Mouse (Mus musculus) liver, embryonic 14.5 days (tissue): ENCODE measurements around the gene Ing4. TPM values are rescaled to one million over a fixed set of nuclear protein-coding genes. Genes with fewer than 3 reads are reported as not detected.
A peak's percentile ranks its signal among the peaks of the same experiment; 100 is the strongest.
"Not testable (repeated sequence)": the region's sequence is repeated elsewhere in the genome, so short reads cannot be mapped to it uniquely, and the experiment has no call there.

ENCODE experiments used
- ATAC-seq: fragments of 200-750 bp; cut with Nextera tagmentation; 2 replicates; pipeline ENCODE4 v1.8.0; 2017; ENCODE audit warnings: moderate number of reproducible peaks, mild to moderate bottlenecking, moderate library complexity; ENCODE audit not compliant: insufficient read depth
- DNase-seq, 3 experiments: peaks; one replicate each; pipeline ENCODE4 v3.0.0-alpha.2; 2012 to 2013; ENCODE audit warnings: low read depth in 3 of 3, low spot score in 3 of 3
- H3K27ac ChIP-seq: fragments of 300-500 bp; sonication (generic); 2 replicates; pipeline ENCODE4 v1.5.1; 2014; ENCODE audit warnings: moderate library complexity, mild to moderate bottlenecking, control low read depth, inconsistent platforms
- H3K27me3 ChIP-seq: fragments of 300-500 bp; sonication (generic); 2 replicates; pipeline ENCODE4 v1.6.1; 2014; ENCODE audit warnings: mild to moderate bottlenecking, low read length, moderate library complexity; ENCODE audit not compliant: control insufficient read depth, insufficient read depth
- H3K36me3 ChIP-seq: fragments of 300-500 bp; sonication (generic); replicated peaks from 2 replicates; pipeline ENCODE4 v1.6.1; 2014; ENCODE audit warnings: low read depth; ENCODE audit not compliant: control insufficient read depth, insufficient read depth
- H3K4me1 ChIP-seq, 2 experiments: fragments of 200-500 bp in 1 of 2; fragments of 300-500 bp in 1 of 2; sonication (generic) in 1 of 2; replicated peaks; 2 replicates each; pipeline ENCODE4 v1.6.1; 2012 to 2014; ENCODE audit warnings: antibody characterized with exemption in 1 of 2, inconsistent platforms in 1 of 2, low read length in 1 of 2; ENCODE audit not compliant: control insufficient read depth in 2 of 2, insufficient read depth in 2 of 2
- H3K4me2 ChIP-seq: fragments of 300-500 bp; sonication (generic); 2 replicates; pipeline ENCODE4 v1.6.1; 2014; ENCODE audit warnings: low read depth, mild to moderate bottlenecking, control low read depth, moderate library complexity
- H3K4me3 ChIP-seq, 2 experiments: fragments of 200-500 bp in 1 of 2; fragments of 300-500 bp in 1 of 2; sonication (generic) in 1 of 2; 2 replicates each; pipeline ENCODE4 v1.5.1; 2012 to 2014; ENCODE audit warnings: low read depth in 2 of 2, low read length in 2 of 2, mild to moderate bottlenecking in 2 of 2, control low read depth in 1 of 2, inconsistent platforms in 1 of 2, moderate library complexity in 1 of 2; ENCODE audit not compliant: insufficient read depth in 1 of 2
- H3K9ac ChIP-seq: fragments of 300-500 bp; sonication (generic); replicated peaks from 2 replicates; pipeline ENCODE4 v1.6.1; 2014; ENCODE audit warnings: mild to moderate bottlenecking, control low read depth, moderate library complexity
- H3K9me3 ChIP-seq: fragments of 300-500 bp; sonication (generic); 2 replicates; pipeline ENCODE4 v1.6.1; 2016; ENCODE audit warnings: low read length, mixed read lengths; ENCODE audit not compliant: control insufficient read depth
- CTCF ChIP-seq: IDR thresholded peaks from 2 replicates; pipeline ENCODE4 v1.5.1; 2016; ENCODE audit warnings: antibody characterized with exemption, low read depth, control low read depth
- EP300 ChIP-seq: IDR thresholded peaks from 2 replicates; pipeline ENCODE4 v1.6.1; 2016; ENCODE audit warnings: antibody characterized with exemption, low read depth
- WGBS: fragments of 180-500 bp; shearing (Covaris S2); extraction: QIAGEN DNeasy Blood & Tissue Kit; methylation state at CpG from one replicate; pipeline ENCODE4 v1.1.7; 2014; ENCODE audit not compliant: insufficient replicate concordance; 5-methylcytosine and 5-hydroxymethylcytosine counted together
- polyA plus RNA-seq, 2 experiments: library from polyadenylated mRNA; depleted of rRNA in 1 of 2; stranded (reverse) in 1 of 2; unstranded in 1 of 2; fragments of >200 nt; fragmentation: Nextera tagmentation in 1 of 2; extraction: Ambion mirVana in 1 of 2; gene quantifications; 2 replicates each; pipeline versions ENCODE4 v1.2.1 to v1.2.3; 2012 to 2014

Gene Ing4
- polyA plus RNA-seq, 2 experiments, result 17.2 to 17.9 TPM

DNA sequence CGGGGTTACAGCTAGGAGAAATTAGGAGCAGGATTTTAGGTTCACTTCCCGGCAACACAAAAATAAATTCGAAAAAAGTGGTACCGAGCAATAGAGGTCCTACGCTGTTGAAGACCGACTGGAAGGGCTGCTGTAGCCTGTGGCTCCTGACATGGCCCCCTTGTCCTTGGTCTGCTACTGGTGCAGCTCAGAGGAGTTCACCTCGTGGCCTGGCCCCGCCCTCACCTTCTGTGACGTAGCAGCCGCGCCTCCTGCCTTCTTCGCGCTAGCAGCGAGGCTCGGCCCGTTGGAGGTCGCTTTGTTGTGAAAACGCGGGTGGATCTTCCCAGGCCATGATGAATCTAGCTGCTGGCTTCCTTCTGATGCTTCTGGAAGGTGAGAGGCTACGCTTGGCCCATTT is 10.1 kb downstream of the Ing4 start, which contains the start of gene Acrbp:
Gene Acrbp, plus strand, starts transcription at position 12 of the 400 bp plus-strand sequence.
- ATAC-seq (peak; percentile 24; the same call in 1 of the 2 replicates), DNase-seq (no peak)
- H3K36me3 ChIP-seq, result peaks cover 3% of the 10 kb centered on the region
- H3K27ac ChIP-seq, result no peak within 1 kb of the TSS
- no peaks in the 10 kb centered on the region for H3K4me1 ChIP-seq
- no peaks in the 10 kb centered on the region for H3K27me3 ChIP-seq
- H3K4me2 ChIP-seq, result no peak within 1 kb of the TSS
- no peak within 1 kb of the TSS for H3K9ac ChIP-seq
- H3K4me3 ChIP-seq, result no peak within 1 kb of the TSS
- H3K9me3 ChIP-seq, result no peaks in the 10 kb centered on the region
- TF ChIP-seq EP300 (no peak), CTCF (no peak)
- 42% methylated on average over 20 of the region's 20 CpGs for WGBS

DNA sequence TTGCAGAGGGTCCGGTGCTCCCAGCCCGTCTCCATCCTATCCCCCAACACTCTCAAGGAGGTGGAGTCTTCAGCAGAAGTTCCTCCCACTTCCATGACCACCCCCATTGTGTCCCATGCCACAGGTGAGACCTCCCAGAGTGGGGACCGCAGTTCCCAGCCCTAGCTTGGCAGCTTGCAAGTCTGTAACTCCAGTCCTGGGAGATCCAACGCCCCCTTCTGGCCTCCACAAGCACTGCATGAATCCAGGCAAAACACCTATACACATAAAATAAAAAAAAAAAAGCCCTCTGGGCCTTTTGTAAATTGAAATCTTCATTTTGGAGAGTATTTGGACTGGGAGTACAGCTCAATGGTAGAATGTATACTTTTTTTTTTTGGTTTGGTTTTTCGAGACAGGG is 11.7 kb downstream of the Ing4 start:
- H3K4me1 ChIP-seq, result no peaks in the 10 kb centered on the region
- DNase-seq, result no peak
- no peak overlapping the region for H3K4me3 ChIP-seq
- H3K9me3 ChIP-seq, result no peaks in the 10 kb centered on the region
- 65% methylated on average over 5 of the region's 5 CpGs for WGBS
- no peak overlapping the region for H3K4me2 ChIP-seq
- no peaks in the 10 kb centered on the region for H3K27me3 ChIP-seq
- no peaks in the 10 kb centered on the region; the same call in 1 of the 2 replicates for H3K36me3 ChIP-seq
- TF ChIP-seq EP300 (no peak), CTCF (peak; percentile 64)
- no peak overlapping the region for H3K9ac ChIP-seq
- no peak for ATAC-seq
- no peak overlapping the region for H3K27ac ChIP-seq

DNA sequence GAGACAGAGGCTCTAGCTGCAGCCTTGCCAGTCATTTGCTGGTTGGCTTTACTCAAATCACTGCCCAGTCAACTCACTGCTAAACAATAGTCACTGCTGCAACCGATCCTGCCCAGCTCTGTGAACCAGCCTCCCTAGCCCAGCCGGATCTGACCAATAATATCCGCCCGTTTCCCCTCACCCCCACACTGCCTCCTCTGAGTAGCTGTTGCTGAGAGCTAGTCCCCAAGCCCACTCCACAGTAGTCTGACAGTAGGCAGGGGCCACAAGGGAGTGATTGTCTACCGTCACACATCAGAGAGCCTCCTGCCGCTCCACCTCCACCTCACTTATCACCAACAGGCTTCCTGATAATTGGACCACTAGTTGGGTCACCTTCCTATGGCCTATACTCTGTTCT is 21.9 kb downstream of the Ing4 start:
- ATAC-seq (0 out of 2 replicates have a peak, but pooled peaks have one; percentile 4), DNase-seq (no peak)
- H3K9me3 ChIP-seq, result no peaks in the 10 kb centered on the region
- no peak overlapping the region for H3K4me3 ChIP-seq
- H3K4me2 ChIP-seq, result no peak overlapping the region
- H3K27ac ChIP-seq, result no peak overlapping the region
- no peaks in the 10 kb centered on the region for H3K36me3 ChIP-seq
- WGBS, result 32% methylated on average over 6 of the region's 6 CpGs
- H3K9ac ChIP-seq, result no peak overlapping the region
- no peak for TF ChIP-seq CTCF
- TF ChIP-seq EP300, result no peak
- H3K27me3 ChIP-seq, result no peaks in the 10 kb centered on the region
- H3K4me1 ChIP-seq, result peaks cover 12 to 17% of the 10 kb centered on the region in 2 experiments

DNA sequence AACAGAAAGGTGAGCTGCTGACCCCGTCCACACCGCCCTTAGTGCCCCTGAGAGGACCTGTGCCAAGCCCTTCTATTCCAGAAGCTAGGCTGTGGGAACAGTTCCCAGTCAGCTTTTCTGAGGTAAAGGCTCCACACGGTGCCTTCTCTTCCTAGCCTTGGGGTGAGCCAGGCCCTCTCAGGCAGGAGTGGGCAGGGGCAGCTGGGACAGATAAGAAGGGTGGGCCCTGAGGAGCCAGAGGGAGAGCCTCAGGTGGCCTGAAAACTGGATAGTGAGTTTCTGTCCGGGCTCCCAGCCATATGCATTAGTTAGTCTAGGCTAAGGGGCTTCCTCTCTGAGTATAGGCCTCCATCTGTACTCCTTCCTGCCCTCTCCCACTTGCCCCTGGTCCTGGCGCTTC is 23.0 kb downstream of the Ing4 start:
- Histone ChIP-seq H3K4me3 (no peak overlapping the region), H3K27me3 (no peaks in the 10 kb centered on the region), H3K9me3 (no peaks in the 10 kb centered on the region), H3K4me1 (peaks cover 16 to 22% of the 10 kb centered on the region in 2 experiments), H3K27ac (no peak overlapping the region), H3K9ac (no peak overlapping the region; the same call in 1 of the 2 replicates), H3K4me2 (peak overlapping the region; percentile 3; the same call in 1 of the 2 replicates), H3K36me3 (no peaks in the 10 kb centered on the region)
- no peak for TF ChIP-seq CTCF
- no peak for TF ChIP-seq EP300
- ATAC-seq (peak; percentile 71), DNase-seq (no peak)
- 56% methylated on average over 5 of the region's 5 CpGs for WGBS

DNA sequence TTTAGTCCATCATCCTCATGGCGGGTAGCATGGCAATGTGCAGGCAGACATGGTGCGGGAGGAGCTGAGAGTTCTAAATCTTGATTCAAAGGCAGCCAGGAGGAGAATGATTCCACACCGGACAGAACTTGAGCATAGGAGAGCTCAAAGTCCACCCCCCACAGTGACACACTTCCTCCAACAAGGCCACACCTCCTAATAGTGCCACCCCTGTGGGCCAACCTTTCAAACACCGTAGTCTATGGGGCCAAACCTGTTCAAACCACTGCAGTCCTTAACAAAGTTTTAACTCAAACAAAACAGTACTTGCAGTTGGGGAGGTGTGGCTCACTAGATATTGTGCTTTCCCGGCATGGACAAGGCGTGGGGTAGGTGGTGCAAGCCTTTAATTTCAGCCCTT is 24.3 kb downstream of the Ing4 start:
- H3K9ac ChIP-seq, result no peak overlapping the region
- WGBS, result 58% methylated on average over 6 of the region's 6 CpGs
- peaks cover 18 to 25% of the 10 kb centered on the region in 2 experiments for H3K4me1 ChIP-seq
- no peak for TF ChIP-seq CTCF
- no peak for TF ChIP-seq EP300
- no peak for ATAC-seq
- no peak overlapping the region for H3K4me2 ChIP-seq
- DNase-seq, result no peak
- H3K27me3 ChIP-seq, result no peaks in the 10 kb centered on the region
- H3K4me3 ChIP-seq, result no peak overlapping the region
- H3K27ac ChIP-seq, result no peak overlapping the region
- no peaks in the 10 kb centered on the region for H3K9me3 ChIP-seq
- H3K36me3 ChIP-seq, result no peaks in the 10 kb centered on the region

DNA sequence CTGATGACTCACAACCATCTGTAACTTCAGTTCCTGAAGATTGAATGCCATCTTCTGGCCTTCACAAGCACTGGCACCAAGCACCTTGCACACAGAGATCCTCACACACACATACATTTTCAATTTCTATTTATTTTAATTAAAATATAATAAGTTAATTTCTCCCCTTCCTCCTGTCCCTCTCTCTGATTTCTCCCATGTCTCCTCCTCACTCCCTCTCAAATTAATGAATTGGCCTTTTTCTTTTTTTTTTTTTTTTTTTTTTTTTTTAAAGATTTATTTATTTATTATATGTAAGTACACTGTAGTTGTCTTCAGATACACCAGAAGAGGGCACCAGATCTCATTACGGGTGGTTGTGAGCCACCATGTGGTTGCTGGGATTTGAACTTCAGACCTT is 25.7 kb downstream of the Ing4 start:
- H3K4me1 ChIP-seq, result peaks cover 18 to 27% of the 10 kb centered on the region in 2 experiments
- H3K4me3 ChIP-seq, H3K9ac ChIP-seq, H3K27ac ChIP-seq, H3K27me3 ChIP-seq, H3K36me3 ChIP-seq, DNase-seq, H3K4me2 ChIP-seq, ATAC-seq, H3K9me3 ChIP-seq: not testable (repeated sequence)
- WGBS, result no CpG with 5 or more reads among the region's 1 CpGs
